Mouse (Mus musculus): ENCODE measurements around the gene Prrc2b. TPM values are rescaled to one million over a fixed set of nuclear protein-coding genes. Genes with fewer than 3 reads are reported as not detected.

The Prrc2b gene
- polyA plus RNA-seq (2016; fragmentation: Nextera tagmentation; extraction: Ambion mirVana): 111 and 114 TPM in 2 replicates

- Histone ChIP-seq H3K27ac (peak within 1 kb of the TSS; percentile 99), H3K27me3 (no peaks in the 10 kb centered on the region), H3K9me3 (replicated peaks) (no peaks in the 10 kb centered on the region), H3K36me3 (no peaks in the 10 kb centered on the region), H3K4me2 (replicated peaks) (peak within 1 kb of the TSS; percentile 99), H3K9ac (peak within 1 kb of the TSS; percentile 100), H3K4me3 (peak within 1 kb of the TSS; percentile 97), H3K4me1 (peaks cover 51% of the 10 kb centered on the region)
- WGBS: 0% methylated on average over 70 of the region's 117 CpGs
- peak; percentile 66 for ATAC-seq (ENCODE audit: low FRiP score)
Observed at GRCm38 (mm10) chr2:32150924-32151659, at the start of gene Prrc2b. Gene Prrc2b, plus strand, starts transcription at chr2:32151082.

- Histone ChIP-seq H3K27me3 (no peaks in the 10 kb centered on the region), H3K4me2 (replicated peaks) (no peak overlapping the region; the same call in 1 of the 2 replicates), H3K36me3 (peaks cover 7% of the 10 kb centered on the region; the same call in 1 of the 2 replicates), H3K4me3 (no peak overlapping the region), H3K27ac (no peak overlapping the region), H3K9me3 (replicated peaks) (no peaks in the 10 kb centered on the region; the same call in 1 of the 2 replicates), H3K4me1 (peaks cover 17% of the 10 kb centered on the region), H3K9ac (no peak overlapping the region)
- no peak for ATAC-seq (ENCODE audit: low FRiP score)
- WGBS: 62% methylated on average over 5 of the region's 5 CpGs
Observed at GRCm38 (mm10) chr2:32102944-32103343, 47.9 kb upstream of the Prrc2b start.

- WGBS: 72% methylated on average over 7 of the region's 7 CpGs
- Histone ChIP-seq H3K36me3 (peaks cover 11% of the 10 kb centered on the region; the same call in 1 of the 2 replicates), H3K9me3 (replicated peaks) (no peaks in the 10 kb centered on the region; the same call in 1 of the 2 replicates), H3K4me3 (no peak overlapping the region), H3K9ac (no peak overlapping the region), H3K4me2 (replicated peaks) (no peak overlapping the region; the same call in 1 of the 2 replicates), H3K27me3 (no peaks in the 10 kb centered on the region), H3K27ac (no peak overlapping the region), H3K4me1 (peaks cover 17% of the 10 kb centered on the region)
- ATAC-seq (ENCODE audit: low FRiP score): no peak
Observed at GRCm38 (mm10) chr2:32103557-32103956, 47.3 kb upstream of the Prrc2b start.

- 81% methylated on average over 7 of the region's 7 CpGs for WGBS
- H3K4me2 ChIP-seq (replicated peaks): no peak overlapping the region
- ATAC-seq (ENCODE audit: low FRiP score): no peak
- H3K27ac ChIP-seq: no peak overlapping the region
- H3K4me1 ChIP-seq: peaks cover 17% of the 10 kb centered on the region
- H3K9me3 ChIP-seq (replicated peaks): no peaks in the 10 kb centered on the region; the same call in 1 of the 2 replicates
- peaks cover 12% of the 10 kb centered on the region; the same call in 1 of the 2 replicates for H3K36me3 ChIP-seq
- no peaks in the 10 kb centered on the region for H3K27me3 ChIP-seq
- no peak overlapping the region for H3K4me3 ChIP-seq
- no peak overlapping the region for H3K9ac ChIP-seq
Observed at GRCm38 (mm10) chr2:32104122-32104521, 46.8 kb upstream of the Prrc2b start.

GRCm38 (mm10) chr2:32105117-32105913 lies 45.6 kb upstream of the Prrc2b start:
- 57% methylated on average over 16 of the region's 16 CpGs for WGBS
- H3K4me2 ChIP-seq (replicated peaks): no peak overlapping the region

GRCm38 (mm10) chr2:32105930-32106329 lies 45.0 kb upstream of the Prrc2b start:
- Histone ChIP-seq H3K4me3 (no peak overlapping the region), H3K4me2 (replicated peaks) (no peak overlapping the region), H3K9ac (no peak overlapping the region), H3K4me1 (peaks cover 23% of the 10 kb centered on the region), H3K36me3 (0 out of 2 replicates have a peak, but pooled peaks cover 8% of the 10 kb centered on the region), H3K9me3 (replicated peaks) (no peaks in the 10 kb centered on the region; the same call in 1 of the 2 replicates), H3K27ac (peak overlapping the region; percentile 30; the same call in 1 of the 2 replicates), H3K27me3 (no peaks in the 10 kb centered on the region; the same call in 1 of the 2 replicates)
- ATAC-seq (ENCODE audit: low FRiP score): no peak
- WGBS: 84% methylated on average over 7 of the region's 7 CpGs

More at GRCm38 (mm10) chr2:32105117-32105913, 45.6 kb upstream of the Prrc2b start:
- peaks cover 17% of the 10 kb centered on the region for H3K4me1 ChIP-seq
- no peak overlapping the region for H3K4me3 ChIP-seq
- H3K27ac ChIP-seq: peak overlapping the region; percentile 30
- no peaks in the 10 kb centered on the region for H3K27me3 ChIP-seq
- H3K9me3 ChIP-seq (replicated peaks): no peaks in the 10 kb centered on the region; the same call in 1 of the 2 replicates
- ATAC-seq (ENCODE audit: low FRiP score): peak; percentile 52; the same call in 1 of the 2 replicates
- H3K9ac ChIP-seq: no peak overlapping the region
- 0 out of 2 replicates have a peak, but pooled peaks cover 5% of the 10 kb centered on the region for H3K36me3 ChIP-seq

- Histone ChIP-seq H3K36me3 (0 out of 2 replicates have a peak, but pooled peaks cover 8% of the 10 kb centered on the region), H3K27me3 (no peaks in the 10 kb centered on the region; the same call in 1 of the 2 replicates), H3K9ac (no peak overlapping the region), H3K27ac (no peak overlapping the region), H3K9me3 (replicated peaks) (no peaks in the 10 kb centered on the region), H3K4me2 (replicated peaks) (no peak overlapping the region), H3K4me1 (peaks cover 6% of the 10 kb centered on the region; the same call in 1 of the 2 replicates), H3K4me3 (no peak overlapping the region)
- 94% methylated on average over 1 of the region's 1 CpGs for WGBS
- ATAC-seq (ENCODE audit: low FRiP score): no peak
Observed at GRCm38 (mm10) chr2:32111268-32111667, 39.6 kb upstream of the Prrc2b start.

- H3K27ac ChIP-seq: no peak overlapping the region
- H3K9ac ChIP-seq: no peak overlapping the region
- no peaks in the 10 kb centered on the region; the same call in 1 of the 2 replicates for H3K27me3 ChIP-seq
- 70% methylated on average over 2 of the region's 2 CpGs for WGBS
- 0 out of 2 replicates have a peak, but pooled peaks cover 8% of the 10 kb centered on the region for H3K36me3 ChIP-seq
- no peak overlapping the region for H3K4me2 ChIP-seq (replicated peaks)
- no peaks in the 10 kb centered on the region for H3K9me3 ChIP-seq (replicated peaks)
- ATAC-seq (ENCODE audit: low FRiP score): no peak
- peaks cover 6% of the 10 kb centered on the region; the same call in 1 of the 2 replicates for H3K4me1 ChIP-seq
- no peak overlapping the region for H3K4me3 ChIP-seq
Observed at GRCm38 (mm10) chr2:32112548-32112947, 38.3 kb upstream of the Prrc2b start.

GRCm38 (mm10) chr2:32115851-32116268 lies 35.0 kb upstream of the Prrc2b start:
- Histone ChIP-seq H3K9ac (no peak overlapping the region), H3K4me3 (no peak overlapping the region), H3K27me3 (no peaks in the 10 kb centered on the region; the same call in 1 of the 2 replicates), H3K36me3 (no peaks in the 10 kb centered on the region), H3K27ac (no peak overlapping the region), H3K9me3 (replicated peaks) (no peaks in the 10 kb centered on the region), H3K4me1 (peaks cover under 1% of the 10 kb centered on the region; the same call in 1 of the 2 replicates), H3K4me2 (replicated peaks) (no peak overlapping the region)
- no peak for ATAC-seq (ENCODE audit: low FRiP score)
- WGBS: 90% methylated on average over 4 of the region's 4 CpGs

GRCm38 (mm10) chr2:32119802-32120750 lies 30.8 kb upstream of the Prrc2b start:
- H3K27me3 ChIP-seq: no peaks in the 10 kb centered on the region
- H3K4me2 ChIP-seq (replicated peaks): no peak overlapping the region
- no peak overlapping the region for H3K27ac ChIP-seq
- no peak for ATAC-seq (ENCODE audit: low FRiP score)
- H3K9ac ChIP-seq: no peak overlapping the region
- H3K4me1 ChIP-seq: no peaks in the 10 kb centered on the region
- WGBS: 90% methylated on average over 20 of the region's 20 CpGs
- H3K36me3 ChIP-seq: no peaks in the 10 kb centered on the region
- no peaks in the 10 kb centered on the region for H3K9me3 ChIP-seq (replicated peaks)
- no peak overlapping the region for H3K4me3 ChIP-seq

- Histone ChIP-seq H3K4me2 (replicated peaks) (no peak overlapping the region), H3K27ac (no peak overlapping the region), H3K4me3 (no peak overlapping the region), H3K9me3 (replicated peaks) (no peaks in the 10 kb centered on the region), H3K36me3 (no peaks in the 10 kb centered on the region), H3K4me1 (no peaks in the 10 kb centered on the region), H3K9ac (no peak overlapping the region), H3K27me3 (no peaks in the 10 kb centered on the region)
- WGBS: 65% methylated on average over 5 of the region's 5 CpGs
- ATAC-seq (ENCODE audit: low FRiP score): no peak
Observed at GRCm38 (mm10) chr2:32121150-32121549, 29.7 kb upstream of the Prrc2b start.
